Mouse (Mus musculus) gastrocnemius, postnatal 4 days (tissue): ENCODE results near the gene Cacng7. TPM values are rescaled to one million over a fixed set of nuclear protein-coding genes. Genes with fewer than 3 reads are reported as not detected.
A peak's percentile ranks its signal among the peaks of the same experiment; 100 is the strongest.
"Not testable (repeated sequence)": the region's sequence is repeated elsewhere in the genome, so short reads cannot be mapped to it uniquely, and the experiment has no call there.

Experiments used
- DNase-seq, 2 experiments: peaks; one replicate each; pipeline ENCODE4 v3.0.0; 2021 to 2022; ENCODE audit warnings: low spot score in 2 of 2, mixed read lengths in 2 of 2
- long read RNA-seq, 2 experiments: library from polyadenylated mRNA; stranded (forward); transcript quantifications; one replicate each; pipeline ENCODE4 v2.0.0; 2021
- total RNA-seq, 2 experiments: library from RNA; stranded (reverse); gene quantifications; 2 replicates each; pipeline ENCODE4 v1.2.3; 2021

Gene Cacng7
- total RNA-seq: 10 to 100 TPM; 18.9 to 20.5 TPM
- long read RNA-seq, experiment 1, partial matches to known transcripts: 0 of 2 reads
- long read RNA-seq, experiment 1, other reads (novel, unspliced or antisense): 2 of 2 reads
- long read RNA-seq, experiment 2, partial matches to known transcripts: 0 of 1 reads
- long read RNA-seq, experiment 2, other reads (novel, unspliced or antisense): 1 of 1 reads

DNA sequence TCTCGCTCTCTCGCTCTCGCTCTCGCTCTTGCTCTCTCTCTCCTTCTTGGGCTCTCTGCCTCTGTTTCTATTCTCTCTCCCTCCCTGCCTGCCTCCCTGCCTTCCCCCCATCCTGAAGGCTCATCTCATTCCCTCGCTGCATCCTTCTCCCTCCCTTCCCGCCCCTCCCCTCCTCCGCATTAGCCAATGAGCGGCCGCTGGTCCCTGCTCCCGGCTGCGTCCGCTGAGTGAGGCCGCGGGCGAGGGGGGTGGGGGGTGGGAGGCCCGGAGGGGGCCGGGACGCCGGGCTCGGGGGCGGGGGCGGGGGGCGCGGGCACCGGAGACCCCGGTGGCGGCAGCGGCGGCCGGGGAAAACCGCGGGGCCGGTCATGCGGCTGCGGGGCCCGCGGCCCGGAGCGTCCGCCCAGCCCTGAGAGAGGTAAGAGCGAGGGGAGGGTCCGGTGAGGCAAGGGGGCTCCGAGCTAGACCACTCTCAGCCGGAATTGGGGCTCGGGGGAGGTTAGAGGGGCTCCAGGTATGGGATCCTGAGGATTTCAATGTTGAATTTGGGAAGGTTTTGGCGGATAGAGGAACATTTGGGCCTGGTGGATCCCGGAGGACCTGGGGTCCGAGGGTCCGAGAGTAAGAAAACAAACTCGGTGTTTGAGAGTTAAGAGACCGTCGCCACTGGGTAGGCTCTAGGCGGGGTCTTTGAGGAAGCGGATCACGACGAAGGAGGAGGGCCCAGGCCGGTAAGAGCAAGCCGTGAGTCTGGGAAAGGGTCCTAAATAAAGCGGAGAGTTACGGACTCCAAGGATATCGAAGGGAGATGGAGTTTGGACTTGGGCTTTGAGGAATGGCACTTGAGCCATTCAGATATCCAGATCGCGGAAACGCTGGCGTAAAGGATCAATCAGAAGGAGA is at the start of gene Cacng7:
Gene Cacng7 (plus strand): TSS at position 337 of the 903 bp plus-strand sequence.
- peak in 1 of 2 experiments; percentile 34 for DNase-seq

DNA sequence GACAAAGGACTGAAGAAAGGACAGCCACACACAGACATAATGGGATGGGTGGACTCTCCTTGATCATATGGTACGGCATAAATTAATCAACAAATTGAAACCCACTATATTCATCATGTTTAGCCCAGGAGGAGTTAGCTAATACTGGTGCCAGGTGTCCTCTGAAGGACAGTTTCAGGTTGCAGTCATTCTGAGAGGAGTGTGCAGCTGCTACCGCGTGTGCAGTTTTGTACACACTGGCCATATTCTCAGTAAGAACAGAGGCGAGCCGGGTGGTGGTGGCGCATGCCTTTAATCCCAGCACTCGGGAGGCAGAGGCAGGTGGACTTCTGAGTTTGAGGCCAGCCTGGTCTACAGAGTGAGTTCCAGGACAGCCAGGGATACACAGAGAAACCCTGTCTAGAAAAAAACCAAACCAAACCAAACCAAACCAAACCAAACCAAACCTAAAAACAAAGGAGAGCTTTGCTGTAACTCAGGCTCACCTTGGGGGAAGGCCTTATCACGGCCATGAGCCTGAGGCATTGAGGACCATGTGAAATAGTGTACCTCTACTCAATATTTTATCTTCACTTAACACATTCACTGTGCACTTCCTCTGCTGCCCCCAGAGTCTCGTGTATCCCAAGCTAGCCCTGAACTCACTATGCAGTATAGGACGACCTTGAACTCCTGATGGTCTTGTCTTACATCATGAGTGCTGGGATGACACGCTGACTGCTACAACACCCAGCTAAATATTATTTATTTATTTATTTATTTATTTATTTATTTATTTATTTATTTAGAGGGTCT is 49.5 kb upstream of the Cacng7 start:
- no peak for DNase-seq

DNA sequence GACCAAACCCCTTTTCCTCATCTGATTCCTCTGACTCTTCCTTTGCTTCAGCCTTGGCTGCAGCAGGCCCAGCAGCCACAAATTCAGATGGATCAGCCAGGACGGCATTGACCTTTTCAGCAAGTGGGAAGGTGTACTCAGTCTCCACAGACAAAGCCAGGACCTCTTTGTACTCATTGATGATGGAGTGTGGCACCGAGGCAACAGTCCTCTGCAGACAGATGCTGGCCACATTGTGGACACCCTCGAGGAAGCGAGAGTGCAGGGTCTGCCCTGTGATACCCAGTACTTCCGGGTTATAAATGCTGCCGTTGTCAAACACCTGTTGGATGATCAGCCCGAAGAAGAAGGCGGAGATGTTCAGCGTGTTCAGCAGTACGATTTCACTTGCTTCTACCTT is 48.2 kb upstream of the Cacng7 start:
- DNase-seq: no peak

DNA sequence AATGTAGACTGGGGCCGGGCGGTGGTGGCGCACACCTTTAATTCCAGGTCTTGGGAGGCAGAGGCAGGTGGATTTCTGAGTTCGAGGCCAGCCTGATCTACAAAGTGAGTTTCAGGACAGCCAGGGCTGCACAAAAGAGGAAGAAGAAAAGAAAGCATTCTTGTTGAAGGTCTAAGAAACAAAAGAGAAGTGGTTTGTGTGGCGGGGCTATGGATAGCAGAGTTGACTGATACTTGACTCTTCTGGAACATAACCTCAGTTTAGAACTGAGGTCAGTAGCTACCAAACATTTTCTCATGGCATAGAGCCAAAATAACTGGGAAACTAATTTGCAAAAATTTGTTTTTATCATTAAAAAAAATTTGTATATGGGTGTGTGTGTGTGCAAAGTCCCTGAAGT is 46.7 kb upstream of the Cacng7 start:
- no peak for DNase-seq

DNA sequence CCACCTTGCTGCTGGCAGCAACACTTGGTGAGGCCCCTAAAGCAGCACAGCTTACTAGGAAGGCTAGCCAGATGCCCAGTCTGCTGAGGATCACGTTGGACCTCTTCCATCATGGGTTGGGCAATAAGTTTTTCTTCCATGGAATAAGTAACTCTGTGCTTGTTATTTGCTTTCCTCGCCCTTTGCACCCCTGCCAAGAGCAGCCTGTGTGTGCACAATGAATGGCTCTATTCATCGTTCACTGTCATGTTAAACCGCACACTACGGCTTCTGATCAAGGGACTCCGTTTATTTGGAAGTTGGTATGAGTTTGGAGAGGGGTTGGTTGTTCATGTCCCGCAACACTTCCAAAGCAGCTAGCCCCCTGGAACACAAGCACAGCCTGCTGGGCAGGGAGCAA is 45.6 kb upstream of the Cacng7 start:
- no peak for DNase-seq

DNA sequence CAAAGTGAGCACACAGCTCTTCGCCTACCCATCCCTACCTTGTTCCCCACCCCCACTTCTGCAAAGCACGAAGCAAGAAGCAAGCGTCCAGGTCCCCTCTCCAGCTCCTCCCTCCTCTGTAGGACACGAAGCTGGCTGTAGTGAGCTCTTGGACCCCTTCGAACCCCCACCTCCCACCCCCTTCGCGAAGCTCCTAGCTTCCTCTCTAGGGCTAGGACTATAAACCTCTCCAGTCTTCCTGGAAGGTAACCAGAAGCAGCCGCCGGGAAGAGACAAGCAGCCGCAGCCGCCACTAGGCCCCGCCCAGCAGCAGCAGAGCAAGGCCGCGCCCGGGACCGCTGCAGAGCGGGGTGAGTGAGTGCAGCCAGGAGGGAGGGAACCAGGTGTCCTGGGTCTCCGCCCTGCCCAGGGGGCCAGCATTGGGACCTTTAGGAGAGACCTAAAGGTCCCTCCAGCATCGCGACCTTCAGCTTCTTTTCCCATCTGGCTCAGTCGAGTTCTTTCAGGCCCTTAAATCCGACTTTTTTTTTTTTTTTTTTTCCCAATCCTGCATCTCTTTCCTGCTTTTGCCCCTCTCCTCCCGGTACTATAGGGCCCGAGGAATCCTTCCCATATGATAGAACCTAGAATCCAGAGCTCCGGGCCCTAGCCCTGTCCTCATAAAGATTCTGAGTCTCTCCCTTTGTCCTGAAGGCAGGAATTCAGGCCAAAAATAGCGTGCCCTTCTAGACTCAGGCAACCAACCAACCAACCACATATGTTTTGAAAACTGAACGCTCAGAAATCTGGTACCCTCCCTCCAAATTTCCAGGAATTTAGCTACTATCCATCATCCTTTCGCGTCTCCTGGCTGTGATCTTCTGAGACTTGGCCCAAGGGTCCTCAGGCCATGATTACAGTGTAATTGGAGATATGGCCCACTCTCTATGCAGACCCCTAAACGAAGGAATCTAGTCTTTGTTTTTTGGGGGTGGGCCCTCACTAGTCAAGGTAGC is 43.5 kb upstream of the Cacng7 start, which contains the start of the genes Myadm and Prkcg:
Gene Myadm (plus strand): TSS at position 105 of the 995 bp plus-strand sequence.
Gene Prkcg (plus strand): TSS at position 204 of the 995 bp plus-strand sequence.
- peak; percentile 62 to 82 for DNase-seq

DNA sequence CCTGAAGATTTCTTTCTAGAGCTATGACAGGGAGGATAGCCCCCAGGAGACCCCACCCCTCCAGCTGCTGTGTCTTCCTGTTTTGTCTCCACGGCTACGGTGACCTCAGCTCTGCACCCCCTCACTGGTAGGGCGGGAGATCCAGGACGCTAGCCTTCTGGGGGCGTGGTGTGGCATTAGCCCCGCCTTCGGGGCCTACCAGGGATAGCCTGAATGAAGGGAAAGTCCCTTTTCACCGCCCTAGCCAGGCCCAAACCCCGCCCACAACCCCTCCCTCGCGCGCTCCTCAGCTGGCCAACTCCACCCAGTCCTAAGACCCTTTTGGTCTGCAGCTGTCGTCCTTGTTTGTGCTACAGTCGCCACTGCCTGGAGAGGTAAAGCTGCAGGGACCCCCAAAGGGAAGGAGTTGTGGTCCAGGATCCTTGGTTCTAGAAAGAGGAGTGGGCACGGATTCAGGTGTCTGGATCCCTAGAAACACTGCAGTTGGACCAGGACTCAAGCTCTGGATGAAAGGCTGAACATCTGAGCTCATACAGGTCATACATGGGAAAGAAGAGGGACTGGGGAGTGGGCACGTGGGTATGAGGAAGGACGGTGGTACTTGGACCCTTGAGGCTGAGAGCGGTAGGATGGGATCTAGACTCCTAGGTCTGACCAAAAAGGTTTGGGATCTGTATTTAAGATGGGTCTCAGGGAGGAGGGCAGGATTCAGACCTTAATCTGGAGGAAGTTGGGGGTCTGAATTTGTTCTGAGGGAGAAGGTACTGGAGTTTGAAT is 42.3 kb upstream of the Cacng7 start:
- DNase-seq: peak; percentile 88 to 98

DNA sequence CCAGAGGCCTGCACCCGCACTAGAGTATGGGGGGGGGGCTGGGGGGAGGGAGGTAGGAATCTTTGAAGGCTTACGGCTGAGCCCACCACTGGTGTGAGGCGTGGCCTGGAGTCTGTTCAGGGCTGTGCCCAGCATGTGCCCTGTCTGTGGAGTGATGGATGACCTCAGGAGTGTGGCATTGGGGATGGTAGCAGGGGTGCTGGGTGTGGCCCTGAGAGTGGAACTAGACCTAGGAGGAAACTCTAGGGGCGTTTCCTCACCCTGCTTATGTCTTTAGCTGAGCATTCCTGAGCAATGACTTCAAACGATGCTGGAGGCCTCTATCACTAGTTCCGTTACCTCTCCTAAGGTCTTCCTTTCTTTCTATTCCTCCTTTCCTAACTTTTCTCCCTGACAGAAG is 41.6 kb upstream of the Cacng7 start:
- peak in 1 of 2 experiments; percentile 43 for DNase-seq

DNA sequence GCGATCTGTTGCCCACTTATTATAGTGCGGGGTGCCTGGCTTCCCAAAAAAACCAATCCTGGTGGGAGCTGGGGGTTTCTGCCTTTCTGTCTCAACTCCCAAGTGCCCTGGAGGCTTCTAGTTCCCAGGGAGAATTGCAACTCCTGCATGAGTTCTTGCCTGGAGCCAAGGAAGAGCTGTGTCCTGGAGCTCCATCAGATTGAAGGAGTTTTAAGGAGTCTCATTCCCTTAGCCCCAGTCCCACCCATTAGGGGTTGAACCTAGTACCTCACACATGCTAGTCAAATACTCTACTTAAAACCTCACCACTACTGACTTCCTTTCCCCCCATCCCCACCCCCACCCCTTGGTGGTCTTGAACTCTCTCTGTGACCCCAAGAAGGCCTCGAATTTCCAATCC is 41.0 kb upstream of the Cacng7 start:
- DNase-seq: no peak

DNA sequence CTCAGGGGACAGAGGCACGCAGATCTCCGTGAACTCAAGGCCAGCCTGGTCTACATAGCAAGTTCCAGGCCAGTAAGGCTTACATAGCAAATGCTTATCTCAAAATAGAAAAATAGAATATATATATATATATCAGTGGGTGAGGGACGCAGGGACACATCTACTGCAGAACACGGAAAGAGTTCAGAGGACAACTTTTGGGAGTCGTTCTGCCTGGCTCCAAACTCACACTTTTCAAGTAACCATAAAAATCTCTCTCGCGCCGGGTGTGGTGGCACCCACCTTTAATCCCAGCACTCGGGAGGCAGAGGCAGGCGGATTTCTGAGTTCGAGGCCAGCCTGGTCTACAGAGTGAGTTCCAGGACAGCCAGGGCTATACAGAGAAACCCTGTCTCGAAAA is 40.5 kb upstream of the Cacng7 start:
- DNase-seq: not testable (repeated sequence)

DNA sequence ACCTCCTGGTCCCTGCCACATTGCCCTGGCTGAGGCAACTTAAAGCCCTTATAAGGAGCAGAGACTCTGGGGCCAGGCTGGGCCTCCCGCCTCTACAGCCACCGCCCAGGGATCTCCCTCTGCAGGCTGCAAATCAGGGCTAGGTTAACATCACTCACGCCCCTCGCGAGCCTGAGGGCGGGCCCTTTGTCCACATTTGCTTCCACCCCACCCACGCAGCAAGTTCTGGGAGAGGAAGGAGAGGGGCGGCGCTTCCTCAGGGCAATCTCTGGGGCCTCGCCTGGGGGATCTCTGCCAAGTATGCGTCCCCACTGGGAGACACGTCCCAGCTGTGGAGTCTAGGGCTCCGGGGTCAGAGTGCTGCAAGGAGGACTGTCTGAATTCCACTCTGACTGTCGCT is 40.0 kb upstream of the Cacng7 start:
- peak; percentile 68 to 87 for DNase-seq

DNA sequence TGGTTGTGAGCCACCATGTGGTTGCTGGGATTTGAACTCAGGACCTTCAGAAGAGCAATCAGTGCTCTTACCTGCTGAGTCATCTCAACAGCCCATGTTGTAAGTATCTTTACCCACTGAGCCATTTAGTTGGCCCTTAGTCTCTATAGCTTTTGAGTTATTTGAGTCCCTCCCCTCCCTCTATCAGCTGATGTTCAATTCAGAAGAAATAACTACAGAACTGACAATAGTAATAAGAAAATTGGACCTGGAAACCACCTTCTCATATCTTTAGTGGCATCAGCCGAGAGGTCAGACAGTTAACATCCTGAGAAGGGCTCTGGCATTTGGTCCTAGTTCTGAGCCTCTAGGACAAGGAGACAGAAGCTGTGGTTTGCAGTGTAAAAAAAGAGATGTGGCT is 38.0 kb upstream of the Cacng7 start:
- no peak for DNase-seq

DNA sequence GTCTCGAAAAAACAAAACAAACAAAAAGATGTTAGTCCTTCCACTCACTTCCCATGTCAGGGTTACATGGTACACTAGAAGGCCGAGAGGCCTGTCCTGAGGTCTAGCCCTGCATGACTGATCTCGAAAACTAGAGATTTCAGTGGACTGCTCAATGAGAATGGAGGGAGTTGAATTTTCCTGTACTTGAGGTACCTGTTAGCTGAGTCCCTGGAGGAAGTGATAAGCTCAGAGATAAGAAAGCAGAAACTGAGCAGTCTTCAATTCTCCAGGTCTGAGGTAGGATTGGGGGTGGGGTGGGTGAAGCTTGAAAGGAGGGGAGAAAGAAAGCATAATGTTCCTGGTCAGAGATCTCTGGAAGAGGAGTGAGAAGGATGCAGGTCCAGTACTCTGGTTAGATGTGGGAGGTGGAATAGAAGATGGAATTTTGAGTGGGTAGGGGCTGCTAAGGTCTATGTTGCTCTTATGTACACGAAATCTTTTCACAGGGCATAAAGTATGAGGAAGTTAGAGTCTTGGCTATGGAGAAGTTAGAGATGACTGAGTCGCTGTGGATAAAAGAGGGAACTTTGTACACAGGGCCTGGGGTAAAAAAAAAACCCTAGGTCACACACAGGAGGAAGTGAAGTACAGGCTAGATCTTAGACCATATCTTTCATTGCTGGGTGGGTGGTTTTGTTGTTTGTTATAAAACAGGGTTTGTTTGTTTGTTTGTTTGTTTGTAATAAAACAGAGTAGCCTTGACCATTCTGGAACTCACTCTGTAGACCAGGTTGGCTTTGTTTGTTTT is 37.2 kb upstream of the Cacng7 start:
- no peak for DNase-seq

DNA sequence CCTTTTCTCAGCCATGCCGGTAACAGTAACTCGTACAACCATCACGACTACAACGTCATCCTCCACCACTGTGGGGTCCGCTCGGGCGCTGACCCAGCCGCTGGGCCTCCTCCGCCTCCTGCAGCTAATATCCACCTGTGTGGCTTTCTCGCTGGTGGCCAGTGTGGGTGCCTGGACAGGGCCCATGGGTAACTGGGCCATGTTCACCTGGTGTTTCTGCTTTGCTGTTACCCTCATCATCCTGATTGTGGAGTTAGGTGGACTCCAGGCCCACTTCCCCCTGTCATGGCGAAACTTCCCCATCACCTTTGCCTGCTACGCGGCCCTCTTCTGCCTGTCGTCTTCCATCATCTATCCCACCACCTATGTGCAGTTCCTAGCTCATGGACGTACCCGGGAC is 36.0 kb upstream of the Cacng7 start:
- no peak for DNase-seq

DNA sequence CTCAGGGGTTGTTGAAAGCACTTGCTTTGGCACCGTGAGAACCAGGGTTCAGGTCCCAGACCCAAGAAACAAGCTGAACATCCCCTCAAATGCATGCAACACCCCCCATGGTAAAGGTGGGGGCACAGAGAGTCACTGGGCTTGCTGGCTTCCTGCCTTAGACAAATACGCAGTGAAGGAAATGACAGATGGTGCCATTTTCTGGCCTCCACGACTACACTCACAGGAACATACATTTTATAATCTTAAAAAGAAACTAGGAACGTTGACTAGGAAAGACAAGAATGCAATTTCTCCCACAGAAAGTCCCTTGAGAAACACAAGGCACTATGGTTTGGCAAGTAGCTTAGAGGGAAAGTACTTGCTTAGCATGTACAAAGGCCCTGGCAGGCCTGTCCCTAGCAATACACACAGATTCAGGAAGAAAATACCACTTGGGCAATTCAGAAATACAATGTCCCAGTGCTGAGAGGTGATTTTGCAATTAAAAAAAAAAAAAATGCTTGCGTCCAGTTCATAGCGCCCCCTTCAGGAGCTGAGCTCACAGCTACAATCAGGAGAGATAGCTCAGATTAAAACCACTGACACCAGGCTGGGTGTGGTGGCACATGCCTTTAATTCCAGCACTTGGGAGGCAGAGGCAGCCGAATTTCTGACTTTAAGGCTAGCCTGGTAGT is 32.7 kb upstream of the Cacng7 start:
- DNase-seq: peak in 1 of 2 experiments; percentile 18

DNA sequence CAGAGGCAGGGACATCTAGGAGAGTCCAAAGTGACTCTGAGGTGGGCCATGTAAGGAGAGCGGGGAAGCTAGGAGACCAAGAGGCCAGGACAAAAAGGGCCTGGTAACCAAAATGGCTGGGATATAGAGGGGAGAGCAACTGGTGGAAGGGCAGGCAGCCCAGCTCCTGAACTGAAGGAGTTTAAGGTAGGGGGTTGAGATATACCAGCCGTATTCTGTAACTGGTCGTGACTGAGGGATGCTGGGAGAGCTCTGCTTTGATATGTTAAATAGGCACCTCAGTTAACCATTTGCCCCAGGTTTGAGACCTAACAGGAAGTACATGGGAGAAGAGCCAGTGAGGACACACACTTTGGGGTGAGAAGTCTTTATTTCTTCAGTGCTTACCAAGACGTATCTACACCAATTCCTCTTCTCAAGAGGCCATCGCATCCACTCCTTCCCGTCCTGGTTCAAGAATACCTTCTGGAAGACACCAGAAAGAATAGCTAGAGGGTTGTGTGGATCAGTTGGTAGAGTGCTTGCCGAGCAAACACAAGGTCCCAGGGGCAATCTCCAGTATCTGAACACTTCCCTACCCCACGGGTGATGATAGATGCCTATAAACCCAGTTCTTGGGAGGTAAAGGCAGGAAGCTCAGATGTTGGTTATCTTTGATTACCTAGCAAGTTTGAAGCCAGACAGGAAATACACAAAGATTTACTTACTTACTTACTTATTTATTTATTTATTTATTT is 31.7 kb upstream of the Cacng7 start:
- DNase-seq: no peak
